Mouse (Mus musculus) naive thymus-derived CD4-positive, alpha-beta T cell, adult 2 months (primary cell): ENCODE data around the gene Ccpg1os.

ENCODE experiments used
- DNase-seq: peaks from one replicate; pipeline ENCODE4 v3.0.0-alpha.2; 2011; ENCODE audit warnings: low read depth

Gene Ccpg1os

DNA sequence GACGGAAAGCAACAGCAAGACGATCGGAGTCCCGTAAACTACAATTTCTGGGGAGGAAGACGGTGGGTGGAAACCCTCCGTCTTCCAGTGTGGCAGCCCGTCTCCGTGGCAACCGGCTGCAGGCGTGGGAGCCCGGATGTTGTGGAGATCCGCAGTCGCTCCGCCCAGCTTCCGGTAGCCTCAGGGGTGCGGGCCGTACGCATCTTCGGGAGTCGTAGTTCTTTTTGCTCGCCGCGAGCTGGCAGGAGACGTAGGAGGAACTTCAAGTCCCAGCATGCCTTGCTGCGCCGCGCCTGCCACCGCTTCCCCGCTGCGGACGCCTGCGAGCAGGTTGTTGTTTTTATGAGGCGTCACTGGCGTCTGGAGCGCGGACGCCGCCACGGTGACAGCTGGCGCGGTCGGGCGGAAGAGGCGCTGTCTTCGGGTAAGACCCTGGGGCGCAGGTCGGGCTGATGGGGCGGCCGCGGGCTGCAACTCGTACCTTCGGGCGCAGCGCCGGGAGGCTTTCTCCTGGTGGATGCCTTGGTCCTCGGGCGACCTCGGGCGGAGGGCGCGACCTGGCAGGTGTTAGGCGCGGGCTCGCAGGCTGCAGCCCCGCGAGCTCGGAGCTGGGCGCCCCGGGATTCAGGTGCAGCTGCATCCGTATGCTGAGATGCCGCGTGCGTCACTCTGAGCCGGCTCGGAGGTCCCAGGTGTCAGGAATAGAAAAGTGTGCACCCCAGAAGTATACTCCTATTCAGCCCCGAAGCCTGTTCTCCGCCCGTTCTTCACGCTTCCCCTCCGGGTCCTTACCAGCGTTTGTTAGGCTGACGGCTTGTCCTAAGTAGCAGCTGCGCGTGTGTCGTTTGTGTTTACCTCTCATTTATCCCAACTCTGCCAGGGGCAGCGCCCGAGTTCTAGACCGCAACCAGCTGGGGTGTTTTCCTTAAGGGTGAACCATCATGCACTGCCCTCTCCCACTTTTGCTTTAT, at the start of gene Ccpg1os, which contains the start of gene Ccpg1:
Gene Ccpg1os (minus strand): TSS at position 133 of the 971 bp plus-strand sequence.
Gene Ccpg1 (plus strand): TSS at position 180 of the 971 bp plus-strand sequence.
- peak; percentile 98 for DNase-seq

DNA sequence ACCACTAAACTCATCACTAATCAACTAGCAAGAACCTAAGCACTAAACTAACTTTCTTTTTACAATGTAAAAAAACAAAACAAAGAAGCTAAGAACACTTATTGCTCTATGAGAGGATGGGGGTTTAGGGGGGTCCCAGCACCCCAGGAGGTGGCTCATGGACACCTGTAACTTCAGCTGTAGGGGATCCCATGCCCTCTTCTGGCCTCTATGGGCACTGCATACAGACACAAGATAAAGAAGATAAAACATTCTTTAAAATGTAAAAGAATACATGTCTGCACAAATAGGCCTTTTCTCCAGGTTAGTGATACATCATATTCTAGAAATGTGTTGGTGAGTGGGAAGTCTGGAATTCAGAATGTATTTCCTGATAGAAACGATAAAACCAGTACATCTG, 48.2 kb upstream of the Ccpg1os start:
- no peak for DNase-seq

DNA sequence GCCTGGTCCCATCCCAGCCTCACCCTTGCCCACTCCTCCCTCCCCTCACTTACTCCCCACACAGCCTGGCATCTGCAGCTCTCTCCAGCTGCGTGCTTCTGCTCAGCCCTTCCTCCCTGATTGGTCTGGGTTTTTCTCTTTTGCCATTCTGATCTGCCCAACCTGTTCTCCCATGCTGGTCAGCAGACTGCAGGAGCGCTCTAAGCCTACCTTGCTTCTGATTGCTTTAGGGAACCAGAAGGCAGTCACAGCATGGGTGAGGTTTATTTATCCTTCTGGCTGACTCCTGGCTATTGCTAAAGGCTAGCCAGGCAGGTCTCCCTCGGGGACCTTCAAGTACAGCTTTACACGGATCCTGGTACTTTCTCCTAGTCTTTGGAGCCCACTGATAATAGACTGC, 46.2 kb upstream of the Ccpg1os start:
- DNase-seq = no peak

DNA sequence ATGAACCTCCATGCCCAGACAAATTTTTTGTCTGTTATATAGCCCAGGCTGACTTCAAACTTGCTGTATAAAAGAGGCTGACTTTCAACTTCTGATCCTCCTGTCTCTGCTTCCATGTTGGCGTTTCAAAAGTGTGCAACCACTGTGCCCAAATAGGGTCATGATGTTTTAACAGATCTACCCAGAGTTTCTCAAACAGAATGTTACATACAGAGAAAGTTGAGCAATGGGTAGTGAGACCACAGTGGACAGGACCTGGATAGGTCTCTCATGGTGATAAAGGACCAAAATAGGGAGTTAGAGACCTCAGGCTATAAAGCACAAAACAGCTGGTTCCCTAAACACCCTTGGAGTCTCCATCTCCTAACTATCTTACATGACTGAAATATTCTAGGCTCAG, 45.3 kb upstream of the Ccpg1os start:
- no peak for DNase-seq

DNA sequence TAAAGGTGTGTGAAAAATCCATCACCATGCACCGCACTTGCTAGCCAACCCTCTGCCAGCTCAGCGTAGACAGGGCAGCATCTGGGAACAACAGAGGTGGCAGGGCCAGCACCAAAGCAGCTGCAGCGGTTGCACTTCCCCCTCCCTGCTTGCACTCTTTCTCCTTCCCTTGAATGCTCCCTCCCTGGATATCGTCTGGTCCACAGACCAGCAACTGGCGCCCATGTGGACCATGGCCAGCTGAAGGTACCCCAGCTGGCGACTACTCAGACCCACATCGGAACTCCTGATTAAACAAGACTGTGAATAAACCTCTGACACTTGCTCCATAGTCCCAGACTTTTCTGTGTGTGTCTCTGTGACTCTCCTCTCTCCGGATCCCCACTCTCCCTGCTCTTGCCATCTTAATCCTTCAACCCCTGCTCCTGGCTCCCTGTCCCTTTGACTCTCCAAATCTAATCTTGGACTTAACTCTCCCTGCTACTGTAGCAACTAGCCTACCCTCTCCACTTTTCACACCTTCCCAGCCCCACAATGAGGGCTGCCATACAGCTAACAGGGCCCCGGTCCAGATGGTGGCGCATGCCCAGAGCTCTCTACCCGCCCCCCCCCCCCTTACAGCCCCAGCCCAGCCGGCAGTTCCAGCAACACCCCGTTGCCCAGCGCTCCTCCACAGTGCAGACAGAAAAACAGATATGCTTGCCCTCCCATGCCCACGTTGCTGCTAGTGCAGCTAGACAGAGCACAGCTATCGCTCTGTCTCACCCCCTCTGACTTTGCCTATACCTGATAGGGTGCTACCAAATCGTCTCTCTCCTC, 40.8 kb upstream of the Ccpg1os start:
- DNase-seq = no peak

DNA sequence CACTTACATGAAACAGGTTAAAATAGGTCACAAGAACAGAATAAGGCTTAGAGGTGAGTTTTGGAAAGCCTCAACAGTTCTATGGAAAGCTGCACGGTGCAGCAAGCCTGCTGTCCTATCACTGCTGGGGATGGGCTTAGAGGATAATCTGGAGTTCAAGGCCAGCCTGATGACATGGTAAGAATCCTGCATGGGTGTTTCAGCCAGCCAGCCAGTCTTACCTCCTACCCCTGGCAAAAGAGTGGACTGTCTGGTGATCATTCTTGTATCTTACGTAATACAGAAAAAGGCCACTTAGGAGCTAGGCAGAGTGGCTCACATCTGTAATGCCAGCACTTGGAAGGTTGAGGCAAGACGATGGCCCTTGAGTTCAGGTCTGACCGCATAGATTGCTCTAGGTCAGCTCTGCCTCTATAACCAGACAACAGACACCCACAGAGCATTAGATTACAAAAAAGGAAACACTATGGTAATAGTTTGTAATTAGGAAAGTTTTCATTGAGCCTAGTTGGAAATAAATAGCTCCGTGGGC, 35.5 kb upstream of the Ccpg1os start:
- no peak for DNase-seq

DNA sequence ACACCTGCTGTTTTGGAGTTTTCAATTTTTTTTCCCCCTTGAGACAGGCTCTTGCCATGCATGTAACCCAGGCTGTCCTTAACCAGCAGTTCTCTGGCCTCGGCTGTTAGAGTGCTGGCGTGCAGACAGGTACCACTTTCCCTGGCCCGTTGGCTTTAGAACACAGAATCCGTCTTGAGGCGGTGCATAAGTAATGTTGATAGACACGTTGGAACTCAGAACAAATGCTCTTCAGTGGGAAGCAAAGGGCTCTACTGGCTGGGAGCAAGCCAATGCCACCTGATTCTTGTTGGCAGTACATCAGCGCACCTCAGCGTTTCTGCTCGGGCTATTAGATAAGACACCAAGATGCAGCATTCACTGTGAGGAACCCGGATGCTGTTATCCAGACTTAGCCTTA, 34.7 kb upstream of the Ccpg1os start:
- DNase-seq = no peak

DNA sequence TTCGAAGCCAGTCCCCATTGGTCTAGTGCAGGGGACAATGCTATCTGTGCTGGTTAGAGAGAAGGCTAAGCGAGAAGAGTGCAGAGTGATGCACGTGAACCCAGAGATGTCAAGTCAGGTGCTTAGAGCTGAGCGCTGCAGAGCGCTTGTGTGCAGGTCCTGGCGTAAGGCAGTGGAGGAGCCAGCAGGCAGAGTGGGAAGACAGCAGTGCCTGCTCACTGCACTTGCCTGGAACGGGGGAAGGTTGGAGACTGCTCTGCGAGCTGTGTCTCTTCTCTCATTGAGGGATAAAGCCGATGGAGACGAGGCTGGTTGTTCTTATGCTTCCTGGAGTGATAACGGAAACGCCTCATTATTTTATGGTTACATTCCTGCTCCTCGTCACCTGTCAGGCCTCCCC, 29.5 kb upstream of the Ccpg1os start:
- DNase-seq = no peak

DNA sequence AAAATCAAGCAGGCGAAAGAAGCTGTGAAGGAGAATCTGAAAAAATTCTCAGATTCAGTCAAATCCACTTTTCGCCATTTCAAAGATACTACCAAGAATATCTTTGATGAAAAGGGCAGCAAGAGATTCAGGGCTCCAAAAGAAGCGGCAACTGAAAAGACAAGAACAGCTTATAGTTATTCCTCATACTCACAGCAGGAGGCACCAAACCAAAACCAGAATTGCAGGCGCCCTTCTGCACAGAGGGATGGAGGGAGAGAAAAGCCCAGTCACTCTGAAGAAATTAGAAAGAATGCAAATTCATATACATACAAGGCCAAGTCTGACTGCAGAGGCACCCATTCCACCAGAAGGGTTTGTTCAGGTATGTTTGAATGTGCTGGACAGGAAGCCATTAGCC, 27.4 kb upstream of the Ccpg1os start:
- no peak for DNase-seq

DNA sequence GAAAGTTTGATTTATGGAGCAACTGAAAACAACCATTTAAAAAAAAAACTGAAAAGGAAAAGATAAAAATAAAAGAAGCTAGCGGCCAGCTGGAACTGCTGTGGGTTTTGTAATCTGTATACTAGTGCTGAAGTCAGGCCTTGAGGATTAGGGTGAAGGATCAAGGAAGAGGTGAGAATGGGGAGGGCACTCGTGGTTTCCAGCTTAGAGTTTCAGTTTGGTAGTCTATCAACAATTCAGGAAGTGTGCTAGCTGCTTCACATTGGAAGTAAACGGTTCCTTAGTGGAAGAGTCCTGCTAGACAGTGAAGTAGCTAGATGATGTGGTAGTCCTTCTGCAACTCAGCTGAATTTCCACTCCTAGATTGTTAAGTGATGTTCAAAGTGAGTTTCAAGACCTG, 23.2 kb upstream of the Ccpg1os start:
- DNase-seq = no peak

DNA sequence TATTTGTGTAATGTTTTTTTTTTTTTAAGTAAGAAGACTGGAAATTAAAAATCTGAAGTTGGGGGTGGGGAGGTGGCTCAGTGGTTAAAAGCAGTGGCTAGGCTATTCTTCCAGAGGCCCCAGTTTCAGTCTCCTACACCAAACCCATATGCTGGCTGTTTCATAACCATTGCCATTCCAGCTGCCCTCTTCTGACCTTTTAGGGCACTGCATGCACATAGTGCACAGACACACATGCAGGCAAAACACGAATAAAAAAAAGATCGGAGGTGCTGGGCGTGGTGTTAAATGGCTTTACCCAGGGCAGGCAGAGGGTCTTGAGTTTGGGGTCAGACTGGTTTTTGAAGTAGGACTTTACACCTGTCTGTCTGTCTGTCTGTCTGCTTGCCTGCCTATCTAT, 21.0 kb upstream of the Ccpg1os start:
- DNase-seq = peak; percentile 33

DNA sequence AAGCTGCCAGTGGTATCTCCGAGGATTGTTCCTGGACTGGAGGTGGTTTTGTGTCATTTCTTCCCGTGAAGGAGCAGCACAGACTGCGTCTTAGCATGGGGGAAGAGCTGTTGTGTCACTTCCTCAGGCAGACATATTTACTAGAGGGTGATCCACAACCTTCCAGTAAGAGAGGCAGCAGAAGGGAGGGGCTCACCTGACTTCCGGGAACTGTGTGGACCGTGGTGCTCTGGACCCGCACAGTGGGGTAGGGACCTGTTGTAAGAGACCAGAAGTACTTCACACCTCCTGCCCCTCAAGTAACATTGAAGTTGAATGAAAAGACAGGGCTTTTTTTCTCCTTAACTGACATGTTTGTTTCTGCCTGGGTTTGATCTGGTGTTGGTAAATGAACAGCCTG, 19.9 kb upstream of the Ccpg1os start:
- no peak for DNase-seq

DNA sequence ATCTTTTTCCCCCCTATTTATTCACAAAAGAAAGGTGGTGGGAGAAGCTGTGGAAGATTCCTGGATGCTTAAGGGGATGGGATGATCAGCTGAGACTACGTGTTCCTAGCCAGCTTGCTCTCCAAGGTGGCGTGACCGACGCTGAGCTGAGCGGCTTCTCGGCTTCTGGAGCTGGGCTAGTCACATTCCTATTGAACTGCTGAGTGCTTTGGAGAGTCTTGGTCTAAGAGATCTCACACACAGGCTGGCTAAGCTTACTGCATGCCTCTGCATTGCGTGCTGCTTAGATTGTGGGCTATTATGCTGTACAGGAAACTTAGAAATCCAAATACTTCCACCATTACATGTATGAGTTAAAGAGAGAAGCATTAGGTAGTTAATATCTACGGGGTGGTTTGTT, 18.9 kb upstream of the Ccpg1os start:
- DNase-seq = no peak

DNA sequence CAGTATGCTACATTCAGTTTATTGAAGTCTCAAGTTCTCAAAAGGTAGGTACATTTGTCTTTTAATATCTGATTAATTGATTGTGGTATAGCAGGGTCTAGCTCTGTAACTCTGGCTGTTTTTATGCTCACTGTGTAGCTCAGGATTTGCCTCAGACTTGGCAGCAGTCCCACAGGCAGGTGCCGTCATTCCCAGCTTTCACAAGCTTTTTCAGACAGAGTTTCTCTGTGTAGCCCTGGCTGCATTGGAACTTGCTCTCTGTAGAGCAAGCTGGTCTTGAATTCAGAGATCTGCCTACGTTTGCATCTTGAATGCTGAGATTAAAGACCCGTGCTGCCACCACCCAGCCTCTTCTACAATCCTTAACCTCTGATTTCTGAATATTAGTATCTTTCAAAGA, 17.0 kb upstream of the Ccpg1os start:
- no peak for DNase-seq

DNA sequence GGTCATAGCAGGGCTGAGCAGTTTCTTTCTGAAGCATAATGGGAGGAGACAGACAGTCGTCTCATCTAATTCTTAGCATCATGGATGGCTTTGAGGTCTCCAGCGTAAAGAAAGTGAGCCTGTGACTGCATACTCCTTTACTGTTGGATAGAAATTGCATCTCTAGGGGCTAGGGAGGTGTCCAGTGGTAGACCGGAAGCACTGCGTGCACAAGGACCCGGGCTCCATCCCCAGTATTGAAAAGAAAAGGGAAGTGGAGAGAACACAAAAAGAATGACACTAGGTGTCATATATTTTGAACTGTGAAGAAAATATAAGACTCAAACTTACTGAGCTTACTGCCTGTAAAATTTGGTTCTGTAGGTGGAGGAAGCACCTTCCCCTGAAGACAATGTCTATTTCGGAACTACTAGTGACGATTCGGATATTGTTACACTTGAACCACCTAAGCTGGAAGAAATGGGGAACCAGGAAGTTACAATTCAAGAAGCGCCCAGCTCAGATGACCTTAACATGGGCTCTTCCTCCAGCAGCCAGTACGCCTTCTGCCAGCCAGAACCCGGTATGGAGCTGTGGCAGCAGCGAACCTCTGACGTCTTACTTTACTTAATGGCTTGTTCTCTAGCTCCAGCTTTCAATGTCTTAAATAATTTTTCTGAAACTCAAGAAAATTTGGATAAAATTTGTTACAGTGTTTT, 16.3 kb upstream of the Ccpg1os start:
- DNase-seq = no peak

DNA sequence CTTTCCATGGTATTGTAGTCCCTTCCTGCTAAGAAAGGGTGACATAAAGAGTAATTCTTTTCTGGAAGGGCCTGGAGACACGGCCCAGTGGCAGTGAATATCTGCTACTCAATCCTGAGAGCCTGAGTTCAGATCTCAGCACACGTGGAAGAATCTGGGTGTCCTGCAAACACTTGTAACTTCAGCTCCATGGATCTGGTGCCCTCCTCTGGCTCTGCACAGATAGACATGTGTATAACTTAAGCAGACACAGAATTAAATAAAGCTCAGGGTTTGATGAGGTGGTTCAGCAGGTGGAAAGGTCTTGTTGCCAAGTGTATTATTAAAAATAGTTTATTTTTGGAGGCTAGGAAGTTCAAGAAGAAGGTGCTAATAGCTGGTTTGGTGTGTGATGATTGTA, 15.3 kb upstream of the Ccpg1os start:
- DNase-seq = peak; percentile 33

DNA sequence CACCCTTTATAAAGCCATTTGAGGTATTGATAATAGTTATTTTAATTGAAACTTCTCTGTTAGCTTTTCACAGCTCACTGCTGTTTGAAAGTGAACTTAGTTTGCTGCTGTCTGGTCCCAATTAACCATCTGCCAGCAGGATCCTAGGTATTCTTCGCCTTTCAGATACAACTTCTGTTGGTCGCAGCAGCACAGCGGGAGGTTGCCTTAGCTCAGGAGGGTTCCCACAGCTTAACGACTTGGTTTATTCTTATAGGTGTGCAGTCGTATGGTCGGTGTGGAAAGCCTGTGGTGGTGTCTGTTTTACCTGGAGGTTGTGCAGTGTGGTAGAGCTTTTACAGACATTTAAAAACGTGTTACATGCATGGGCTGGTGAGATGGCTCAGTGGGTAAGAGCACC, 11.6 kb upstream of the Ccpg1os start:
- DNase-seq = no peak

DNA sequence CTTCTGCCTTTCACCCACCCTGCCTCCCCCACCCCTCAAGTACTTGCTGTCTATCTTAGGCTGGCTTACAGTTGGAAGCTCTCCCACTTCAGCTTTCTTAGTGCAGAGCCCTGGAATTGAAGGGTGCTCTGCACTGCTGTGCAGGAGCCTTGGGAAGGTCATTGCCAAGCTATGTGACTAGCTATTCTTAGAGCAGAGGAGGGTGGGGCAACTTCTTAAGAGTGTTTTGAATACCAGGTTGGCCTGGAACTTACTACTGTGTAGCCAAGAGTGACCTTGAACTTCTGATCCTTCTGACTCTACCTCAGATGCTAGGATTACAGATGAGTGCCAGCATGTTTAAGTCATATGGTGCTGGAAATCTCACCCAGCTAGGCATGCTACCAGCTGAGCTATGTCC, 11.0 kb upstream of the Ccpg1os start:
- no peak for DNase-seq

DNA sequence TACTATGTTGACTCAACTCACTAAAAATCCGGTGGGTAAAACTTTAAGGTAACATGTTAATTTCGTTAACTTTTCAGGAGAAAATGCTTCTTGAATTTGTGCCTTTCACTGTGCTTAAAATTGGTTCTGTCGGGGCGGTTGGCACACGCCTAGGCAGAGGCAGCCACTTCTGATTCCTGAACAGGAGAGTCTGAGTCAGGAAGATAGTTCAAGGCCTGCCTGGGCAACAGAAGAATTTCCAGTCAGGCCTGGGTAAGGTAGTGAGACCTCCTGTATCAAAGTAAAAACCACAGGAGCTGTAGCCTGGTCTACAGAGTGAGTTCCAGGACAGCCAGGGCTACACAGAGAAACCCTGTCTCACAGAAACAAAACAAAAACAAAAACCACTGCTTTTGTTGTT, 7.4 kb upstream of the Ccpg1os start:
- DNase-seq = no peak

DNA sequence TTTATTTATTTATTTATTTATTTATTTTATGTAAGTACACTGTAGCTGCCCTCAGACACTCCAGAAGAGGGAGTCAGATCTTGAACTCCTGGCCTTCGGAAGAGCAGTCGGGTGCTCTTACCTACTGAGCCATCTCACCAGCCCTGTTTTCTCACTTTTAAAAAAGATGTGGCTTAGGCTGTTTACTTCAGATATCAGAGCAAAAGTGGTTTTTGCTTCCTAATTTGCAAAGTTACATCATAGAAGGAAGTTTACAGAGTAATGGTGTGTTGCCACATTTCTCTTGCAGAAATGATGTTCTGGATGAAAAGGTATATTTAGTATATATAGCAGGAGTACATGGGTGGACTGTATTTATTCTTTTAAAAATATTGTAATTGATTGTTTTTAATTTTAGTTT, 6.2 kb upstream of the Ccpg1os start:
- no peak for DNase-seq

DNA sequence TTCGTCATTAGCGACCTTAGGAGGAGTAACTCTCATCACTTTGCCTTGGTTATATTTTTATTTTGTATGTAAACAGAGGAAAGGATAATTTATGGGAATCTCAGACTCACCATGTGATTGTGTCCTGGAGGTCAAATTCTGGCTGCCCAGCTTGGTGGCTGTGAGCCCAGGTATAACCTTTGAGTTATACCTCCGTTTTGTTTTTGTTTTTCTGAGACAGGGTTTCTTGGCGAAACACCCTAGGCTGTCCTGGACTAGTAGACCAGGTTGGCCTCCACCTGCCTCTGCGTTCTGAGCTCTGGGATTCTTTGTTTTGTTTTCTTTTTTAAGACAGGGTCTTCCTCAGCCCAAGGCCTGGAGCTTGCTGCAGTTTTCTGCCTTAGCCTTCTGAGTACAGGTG, 3.5 kb upstream of the Ccpg1os start:
- no peak for DNase-seq

DNA sequence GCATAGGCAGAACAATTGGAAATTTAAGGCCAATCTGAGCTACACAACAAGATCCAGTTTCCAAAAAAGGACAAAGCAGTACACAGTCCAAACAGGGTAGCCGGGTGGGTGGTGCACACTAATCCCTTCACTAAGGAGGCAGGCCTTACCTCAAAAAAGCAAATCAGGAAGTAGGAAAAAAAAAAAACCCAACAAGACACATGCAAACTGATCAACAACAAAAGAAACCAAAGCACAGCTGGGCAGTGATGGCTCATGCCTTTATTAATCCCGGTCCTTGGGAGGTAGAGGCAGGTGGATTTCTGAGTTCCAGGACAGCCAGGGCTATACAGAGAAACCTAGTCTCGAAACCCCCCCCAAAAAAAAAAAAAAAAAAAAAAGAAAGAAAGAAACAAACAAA, 2.5 kb upstream of the Ccpg1os start:
- no peak for DNase-seq
